Mouse (Mus musculus) CD8-positive naive resting alpha-beta T cell, adult 57 days (primary cell): ENCODE data around the gene Hltf. TPM values are rescaled to one million over a fixed set of nuclear protein-coding genes. Genes with fewer than 3 reads are reported as not detected.

Experiments
- total RNA-seq: library from RNA; stranded (reverse); gene quantifications from one replicate; pipeline ENCODE4 v1.2.4, GENCODE M21; 2023

The Hltf gene
- total RNA-seq: 56.4 TPM

DNA sequence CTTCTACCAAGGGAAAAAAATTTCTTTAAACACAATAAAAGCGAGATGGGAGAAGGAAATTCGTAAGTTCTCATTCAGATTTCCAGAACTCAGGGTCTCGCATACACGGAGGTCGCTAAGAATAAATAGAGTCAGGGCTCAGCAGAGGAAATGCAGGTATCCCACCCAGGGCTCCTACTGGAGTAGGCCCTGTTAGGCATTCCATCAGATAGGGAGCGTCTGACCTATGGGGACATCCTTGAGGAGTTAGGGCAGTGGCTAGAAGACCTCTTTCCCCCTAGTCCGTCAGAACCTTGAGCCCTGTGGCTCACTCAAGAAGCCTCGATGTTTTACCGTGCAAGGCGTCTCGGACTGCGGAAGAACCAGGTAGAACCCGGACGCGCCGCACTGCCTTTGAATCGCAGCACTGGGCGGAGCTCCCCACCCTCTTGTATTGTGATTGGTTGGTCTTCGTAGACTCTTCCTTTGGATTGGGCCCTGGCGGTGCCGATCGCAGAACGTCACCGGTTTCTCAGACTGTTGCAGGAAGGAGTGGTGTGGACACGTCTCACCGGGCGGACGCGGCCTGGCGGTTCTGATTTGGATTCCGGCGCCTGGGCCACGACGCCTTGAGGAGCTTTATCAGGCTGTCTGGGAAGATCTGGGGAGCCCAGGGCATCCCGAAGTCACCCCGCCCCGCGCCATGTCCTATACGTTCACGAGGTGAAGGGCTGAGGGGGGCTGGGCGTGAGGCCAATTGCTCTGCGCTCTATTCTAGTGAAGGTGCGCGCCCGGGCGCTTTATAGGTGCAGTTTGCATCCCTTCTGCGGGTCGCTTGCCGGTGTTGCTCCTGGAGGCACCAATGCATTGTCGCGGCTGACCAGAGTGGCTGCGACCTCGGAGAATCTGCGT, at the start of gene Hltf:
Hltf (plus strand) TSS at position 506 of the 891 bp plus-strand sequence.

DNA sequence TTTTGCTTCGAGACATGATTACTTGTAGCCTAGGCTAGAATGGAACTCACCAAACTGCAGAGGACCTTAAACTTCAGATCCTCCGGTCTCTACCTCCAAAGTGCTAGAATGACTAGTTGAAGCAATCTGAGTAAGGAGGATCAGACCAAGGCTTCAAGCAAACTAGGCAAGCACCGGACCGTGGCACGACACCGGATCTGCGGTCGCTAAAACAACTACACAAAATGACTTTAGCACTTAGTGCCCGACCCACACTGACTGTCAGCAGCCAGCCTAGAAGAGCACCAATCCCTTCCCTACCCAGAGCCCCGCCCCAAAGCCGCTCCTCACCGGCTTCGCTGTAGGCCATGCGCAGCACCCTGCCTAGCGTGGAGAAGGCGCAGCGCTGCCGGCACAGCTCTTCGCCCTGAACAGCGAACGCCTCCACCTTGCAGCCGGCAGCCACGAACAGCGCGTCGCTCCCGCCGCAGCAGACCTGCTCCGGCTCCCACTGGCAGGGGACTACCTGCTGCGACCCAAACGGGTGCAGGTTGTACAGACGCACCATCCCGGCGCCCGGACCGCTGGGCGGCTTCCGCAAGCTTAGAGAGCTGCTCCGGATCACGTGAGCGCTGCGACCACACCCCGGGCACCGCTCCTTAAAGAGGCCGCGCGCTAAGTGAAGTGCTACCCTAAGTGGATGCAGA, 22.7 kb upstream of the Hltf start, which contains the start of gene Hps3:
Hps3 (minus strand) TSS at position 597 of the 686 bp plus-strand sequence.

DNA sequence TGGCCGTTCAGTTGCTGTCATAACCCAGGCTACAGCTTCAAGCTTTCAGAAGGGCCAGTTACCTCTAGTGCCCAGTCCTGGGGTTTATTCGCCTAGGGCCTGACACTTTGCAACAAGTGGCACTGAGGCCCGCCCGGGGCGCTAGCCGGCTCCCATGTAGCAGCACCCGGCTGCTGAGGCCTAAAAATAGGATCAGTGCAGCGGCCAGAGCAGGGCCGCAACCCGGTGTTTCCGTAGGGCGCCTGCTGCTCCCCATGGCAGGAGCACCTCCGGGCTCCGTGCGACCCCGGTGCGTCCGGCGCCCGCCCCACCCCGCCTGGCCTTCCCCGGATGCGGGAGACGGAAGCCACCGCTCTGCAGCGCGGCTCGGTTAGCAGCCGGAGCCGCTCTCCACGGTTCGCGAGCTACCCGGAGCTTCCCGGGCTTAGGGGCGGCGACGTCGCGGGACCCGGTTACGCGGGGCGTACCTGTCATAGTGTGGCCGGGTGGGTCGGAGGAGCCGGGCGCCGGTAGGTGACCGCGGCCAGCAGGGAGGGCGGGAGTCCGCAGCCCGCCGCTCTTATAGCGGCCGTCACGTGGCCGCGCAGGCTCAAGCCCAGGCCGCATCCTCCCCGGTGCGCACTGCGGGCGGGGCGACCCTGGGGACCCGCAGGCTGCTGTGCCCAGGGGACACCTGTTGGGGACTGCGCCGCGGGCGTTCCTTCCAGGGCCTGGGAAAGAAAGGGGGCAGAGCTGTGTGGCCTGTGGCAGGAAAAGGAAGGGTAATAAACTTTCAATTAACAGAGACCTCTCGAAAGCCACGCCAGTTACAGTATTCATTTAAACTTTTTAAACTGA, 97.1 kb downstream of the Hltf start, which contains the start of gene Gyg:
Gyg (minus strand) TSS at position 787 of the 837 bp plus-strand sequence.

Other genes starting within 250 kb of the Hltf start
- gene Cp, start 100.8 kb upstream of the Hltf start, total RNA-seq: 0.55 TPM
- gene Hps3, start 22.5 kb upstream of the Hltf start, total RNA-seq: 72.9 TPM
- gene Gyg, start 97.5 kb downstream of the Hltf start, total RNA-seq: 31.1 TPM
- gene Cpa3, start 184.4 kb downstream of the Hltf start, total RNA-seq: 0.46 TPM
- gene Cpb1, start 217.9 kb downstream of the Hltf start, total RNA-seq: 1.8 TPM